Mouse (Mus musculus) retina, adult 2 months (tissue): ENCODE measurements at regions not wholly inside any gene's neighbourhood (a gene's known extent, or its start where the extent isn't known, plus 50 kb on each side); places are given as distances from the start of the nearest gene placed in this dataset.
"Not testable (repeated sequence)": the region's sequence is repeated elsewhere in the genome, so short reads cannot be mapped to it uniquely, and the experiment has no call there.

Experiments
- DNase-seq: peaks from one replicate; pipeline ENCODE4 v3.0.0-alpha.2; 2012; ENCODE audit warnings: low read depth, low spot score

- not testable (repeated sequence) for DNase-seq
Measured at GRCm38 (mm10) chr19:3158149-3158548, 124.6 kb upstream of the Mrpl21 start.

- DNase-seq: no peak
Measured at GRCm38 (mm10) chr19:3159346-3159745, 123.4 kb upstream of the Mrpl21 start.

- DNase-seq: no peak
Measured at GRCm38 (mm10) chr19:3167683-3168082, 115.0 kb upstream of the Mrpl21 start.

- no peak for DNase-seq
Measured at GRCm38 (mm10) chr19:3182625-3183024, 100.1 kb upstream of the Mrpl21 start.

DNA sequence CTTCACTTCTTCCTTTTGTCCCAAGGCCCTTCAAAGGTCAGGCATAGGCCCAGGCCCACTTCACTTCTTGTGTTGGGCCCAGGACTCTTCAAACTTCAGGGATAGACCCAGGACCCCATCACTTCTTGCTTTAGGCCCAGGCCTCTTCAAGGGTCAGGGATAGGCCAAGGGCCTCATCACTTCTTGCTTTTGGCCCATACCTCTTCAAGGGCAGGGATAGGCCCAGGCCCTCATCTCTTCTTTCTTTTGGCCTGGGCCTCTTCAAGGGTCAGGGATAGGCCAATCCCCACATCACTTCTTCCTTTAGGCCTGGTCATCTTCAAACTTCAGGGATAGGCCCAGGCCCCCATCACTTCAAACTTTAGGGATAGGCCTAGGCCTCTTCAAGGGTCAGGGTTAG, 90.1 kb upstream of the Mrpl21 start:
- DNase-seq: no peak

DNA sequence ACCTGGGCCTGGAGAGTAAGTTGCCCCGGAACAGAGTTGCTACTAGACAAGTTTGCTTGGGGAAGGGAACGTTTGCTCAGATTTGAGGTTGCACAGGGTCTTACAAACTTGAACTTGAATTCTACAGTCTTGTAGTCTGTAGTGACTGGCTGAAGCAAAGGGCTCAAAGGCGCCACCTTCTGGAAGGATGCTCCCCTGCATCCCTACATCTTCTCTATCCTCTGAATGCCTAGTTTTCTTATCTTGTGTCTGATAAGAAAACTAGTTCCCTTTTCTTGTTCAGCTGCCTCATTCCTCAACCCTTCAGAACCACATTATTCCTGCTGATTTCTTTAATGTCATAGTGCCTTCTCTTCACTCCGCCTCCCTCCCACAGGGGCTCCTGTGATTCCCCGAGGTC, 78.2 kb upstream of the Mrpl21 start:
- DNase-seq: not testable (repeated sequence)

- DNase-seq: not testable (repeated sequence)
Measured at GRCm38 (mm10) chr19:3205406-3205805, 77.3 kb upstream of the Mrpl21 start.

GRCm38 (mm10) chr19:3208283-3208682, 74.4 kb upstream of the Mrpl21 start:
- peak; percentile 1 for DNase-seq
